Mouse (Mus musculus) MEL (cell line): Measurements from ENCODE around the gene Olfr1160.

Experiments
- CTCF ChIP-seq, 3 experiments: IDR thresholded peaks in 2 of 3; conservative IDR thresholded peaks in 1 of 3; 2 replicates each; pipeline ENCODE4 v1.5.1; 2011 to 2012; ENCODE audit warnings: low read length in 3 of 3, low read depth in 2 of 3, mild to moderate bottlenecking in 2 of 3, improper control_type of control experiment in 1 of 3, inconsistent platforms in 1 of 3, mixed read lengths in 1 of 3, moderate library complexity in 1 of 3; ENCODE audit not compliant: control insufficient read depth in 1 of 3, insufficient read depth in 1 of 3, poor library complexity in 1 of 3, severe bottlenecking in 1 of 3
- ETS1 ChIP-seq: IDR thresholded peaks from 2 replicates; pipeline ENCODE4 v1.6.1; 2012; ENCODE audit warnings: low read depth, mild to moderate bottlenecking, inconsistent platforms, low read length, improper control_type of control experiment, moderate library complexity
- GATA1 ChIP-seq: IDR thresholded peaks from 2 replicates; pipeline ENCODE4 v1.6.1; 2011; ENCODE audit warnings: low read depth, low read length, improper control_type of control experiment
- MAX ChIP-seq: IDR thresholded peaks from 2 replicates; pipeline ENCODE4 v1.6.1; 2011; ENCODE audit warnings: low read length, improper control_type of control experiment
- MEF2A ChIP-seq: IDR thresholded peaks from 2 replicates; pipeline ENCODE4 v1.6.1; 2014; ENCODE audit warnings: low read depth, mild to moderate bottlenecking, inconsistent platforms, low read length, improper control_type of control experiment; ENCODE audit not compliant: poor library complexity, insufficient replicate concordance, severe bottlenecking; ENCODE audit errors: extremely low read depth
- POLR2A ChIP-seq, 2 experiments: IDR thresholded peaks; 2 replicates each; pipeline ENCODE4 v1.6.1; 2011 to 2012; ENCODE audit warnings: low read length in 2 of 2, mild to moderate bottlenecking in 2 of 2, control low read depth in 1 of 2, improper control_type of control experiment in 1 of 2, low read depth in 1 of 2, moderate library complexity in 1 of 2; ENCODE audit not compliant: control insufficient read depth in 1 of 2, insufficient read depth in 1 of 2, poor library complexity in 1 of 2
- RCOR1 ChIP-seq: IDR thresholded peaks from 2 replicates; pipeline ENCODE4 v1.6.1; 2012; ENCODE audit warnings: low read depth, mild to moderate bottlenecking, inconsistent platforms, low read length, improper control_type of control experiment
- UBTF ChIP-seq: IDR thresholded peaks from 2 replicates; pipeline ENCODE4 v1.6.1; 2012; ENCODE audit warnings: low read depth, mild to moderate bottlenecking, inconsistent platforms, low read length, improper control_type of control experiment, moderate library complexity, borderline replicate concordance; ENCODE audit not compliant: insufficient read depth
- USF2 ChIP-seq, 2 experiments: IDR thresholded peaks; 2 replicates each; pipeline ENCODE4 v1.6.1; 2011 to 2012; ENCODE audit warnings: improper control_type of control experiment in 2 of 2, low read length in 2 of 2, borderline replicate concordance in 1 of 2, inconsistent platforms in 1 of 2, low read depth in 1 of 2, mild to moderate bottlenecking in 1 of 2; ENCODE audit not compliant: insufficient read depth in 1 of 2
- ZMIZ1 ChIP-seq: IDR thresholded peaks from 2 replicates; pipeline ENCODE4 v1.6.1; 2012; ENCODE audit warnings: low read depth, mild to moderate bottlenecking, inconsistent platforms, low read length, improper control_type of control experiment, moderate library complexity

GRCm38 (mm10) chr2:87989813-87990212 is 18.3 kb downstream of the Olfr1160 start, which contains the start of gene Olfr1158:
- TF ChIP-seq USF2 (IDR thresholded peaks at IDR 0.05; ENCODE audit: borderline replicate concordance in 1 of 2, insufficient read depth in 1 of 2, low read depth in 1 of 2, low read length in 2 of 2) (no peak), ZMIZ1 (no peak), MAX (no peak), CTCF (IDR thresholded peaks at IDR 0.05 in 2 of 3, conservative IDR thresholded peaks at IDR 0.05 in 1 of 3; ENCODE audit: control insufficient read depth in 1 of 3, insufficient read depth in 1 of 3, low read depth in 2 of 3, low read length in 3 of 3, poor library complexity in 1 of 3, severe bottlenecking in 1 of 3) (no peak), ETS1 (no peak), GATA1 (no peak), MEF2A (no peak), RCOR1 (no peak), UBTF (no peak), POLR2A (IDR thresholded peaks at IDR 0.05; ENCODE audit: control insufficient read depth in 1 of 2, insufficient read depth in 1 of 2, low read depth in 1 of 2, low read length in 2 of 2, poor library complexity in 1 of 2) (no peak)
